Mouse (Mus musculus): Measurements from ENCODE around the gene Nup107.
"Not testable (repeated sequence)": the region's sequence is repeated elsewhere in the genome, so short reads cannot be mapped to it uniquely, and the experiment has no call there.

Nup107 gene

GRCm38 (mm10) chr10:117714928-117715500, 77.5 kb downstream of the Nup107 start:
- no peak for DNase-seq (ENCODE audit: low spot score)

- no peak for DNase-seq (ENCODE audit: low spot score)
Observed at GRCm38 (mm10) chr10:117714048-117714545, 78.4 kb downstream of the Nup107 start.

- no peak for DNase-seq (ENCODE audit: low spot score)
Observed at GRCm38 (mm10) chr10:117713466-117713865, 79.0 kb downstream of the Nup107 start.

GRCm38 (mm10) chr10:117712871-117713270, 79.6 kb downstream of the Nup107 start:
- DNase-seq (ENCODE audit: low spot score), result no peak

GRCm38 (mm10) chr10:117712191-117712754, 80.2 kb downstream of the Nup107 start:
- no peak for DNase-seq (ENCODE audit: low spot score)

- DNase-seq (ENCODE audit: low spot score), result no peak
Observed at GRCm38 (mm10) chr10:117711408-117711807, 81.1 kb downstream of the Nup107 start.

GRCm38 (mm10) chr10:117710604-117711141, 81.8 kb downstream of the Nup107 start, which contains the start of gene Mdm2:
Gene Mdm2 (minus strand): TSS chr10:117710758.
- DNase-seq (ENCODE audit: low spot score), result peak; percentile 87

GRCm38 (mm10) chr10:117709930-117710603, 82.4 kb downstream of the Nup107 start:
- DNase-seq (ENCODE audit: low spot score), result peak; percentile 67

GRCm38 (mm10) chr10:117709326-117709830, 83.1 kb downstream of the Nup107 start:
- DNase-seq (ENCODE audit: low spot score), result no peak

- DNase-seq (ENCODE audit: low spot score), result no peak
Observed at GRCm38 (mm10) chr10:117708856-117709255, 83.6 kb downstream of the Nup107 start.

- DNase-seq (ENCODE audit: low spot score), result no peak
Observed at GRCm38 (mm10) chr10:117708376-117708775, 84.1 kb downstream of the Nup107 start.

GRCm38 (mm10) chr10:117707114-117707838, 85.2 kb downstream of the Nup107 start:
- no peak for DNase-seq (ENCODE audit: low spot score)

- DNase-seq (ENCODE audit: low spot score), result no peak
Observed at GRCm38 (mm10) chr10:117706440-117706839, 86.1 kb downstream of the Nup107 start.

- DNase-seq (ENCODE audit: low spot score), result no peak
Observed at GRCm38 (mm10) chr10:117705806-117706205, 86.7 kb downstream of the Nup107 start.

- no peak for DNase-seq (ENCODE audit: low spot score)
Observed at GRCm38 (mm10) chr10:117704964-117705335, 87.6 kb downstream of the Nup107 start.

GRCm38 (mm10) chr10:117704314-117704963, 88.1 kb downstream of the Nup107 start:
- DNase-seq (ENCODE audit: low spot score), result not testable (repeated sequence)

GRCm38 (mm10) chr10:117703506-117703905, 89.0 kb downstream of the Nup107 start:
- no peak for DNase-seq (ENCODE audit: low spot score)

GRCm38 (mm10) chr10:117702024-117702833, 90.3 kb downstream of the Nup107 start:
- DNase-seq (ENCODE audit: low spot score), result no peak

GRCm38 (mm10) chr10:117701034-117701829, 91.3 kb downstream of the Nup107 start:
- DNase-seq (ENCODE audit: low spot score), result no peak

Measured in ovary, adult 18-20 months (tissue).